Mouse (Mus musculus) heart, adult 2 months (tissue): Measurements from ENCODE around the gene Esr1. TPM values are rescaled to one million over a fixed set of nuclear protein-coding genes. Genes with fewer than 3 reads are reported as not detected.

Experiments used
- DNase-seq, 2 experiments: peaks; one replicate each; pipeline ENCODE4 v3.0.0; 2021
- H3K27ac ChIP-seq: fragments of 200-600 bp; 2 replicates; pipeline ENCODE4 v1.8.1; 2022
- H3K27me3 ChIP-seq: fragments of 200-500 bp; 2 replicates; pipeline ENCODE4 v1.6.1; 2012; ENCODE audit warnings: mild to moderate bottlenecking, low read length, inconsistent platforms, mixed read lengths; ENCODE audit not compliant: control insufficient read depth, insufficient read depth
- H3K36me3 ChIP-seq: fragments of 200-500 bp; 2 replicates; pipeline ENCODE4 v1.6.1; 2012; ENCODE audit warnings: low read length, inconsistent platforms; ENCODE audit not compliant: control insufficient read depth, insufficient read depth
- H3K4me1 ChIP-seq: fragments of 200-500 bp; 2 replicates; pipeline ENCODE4 v1.6.1; 2011; ENCODE audit warnings: low read length; ENCODE audit not compliant: control insufficient read depth, insufficient read depth
- H3K4me3 ChIP-seq: fragments of 200-600 bp; 2 replicates; pipeline ENCODE4 v1.8.1; 2022
- H3K79me2 ChIP-seq: fragments of 200-500 bp; replicated peaks from 2 replicates; pipeline ENCODE4 v1.6.1; 2012; ENCODE audit warnings: mild to moderate bottlenecking, inconsistent platforms, low read length, moderate library complexity, mixed read lengths; ENCODE audit not compliant: control insufficient read depth, insufficient read depth
- H3K9ac ChIP-seq: fragments of 200-500 bp; 2 replicates; pipeline ENCODE4 v1.6.1; 2012; ENCODE audit warnings: low read depth, mild to moderate bottlenecking, control low read depth, inconsistent platforms, low read length, mixed read lengths
- CTCF ChIP-seq: fragments of 200-600 bp; IDR thresholded peaks from 2 replicates; pipeline ENCODE4 v1.8.1; 2022; ENCODE audit warnings: antibody characterized with exemption, mild to moderate bottlenecking, moderate library complexity
- EP300 ChIP-seq: fragments of 200-500 bp; IDR thresholded peaks from 2 replicates; pipeline ENCODE4 v1.6.1; 2011; ENCODE audit warnings: low read depth, low read length, control low read depth; ENCODE audit not compliant: insufficient read depth
- POLR2A ChIP-seq: fragments of 200-500 bp; IDR thresholded peaks from 2 replicates; pipeline ENCODE4 v1.6.1; 2011; ENCODE audit warnings: mild to moderate bottlenecking, low read depth, low read length, control low read depth; ENCODE audit not compliant: insufficient read depth
- WGBS: fragments of 180-500 bp; shearing (Covaris S2); methylation state at CpG from one replicate; pipeline ENCODE4 v1.1.7; 2018; 5-methylcytosine and 5-hydroxymethylcytosine counted together
- intact Hi-C: fragments of 180-260 bp; cut with DNase I; formaldehyde crosslinking; loops from one replicate; pipeline ENCODE4 v1.15.1; 2025
- polyA plus RNA-seq: library from polyadenylated mRNA; depleted of rRNA; stranded (reverse); fragments of >200 nt; gene quantifications from 2 replicates; pipeline ENCODE4 v1.2.3, GENCODE M21; 2012
- total RNA-seq, 2 experiments: library from RNA; stranded (reverse); gene quantifications; 2 replicates each; pipeline ENCODE4 v1.2.3; 2021

Esr1 gene
- total and polyA plus RNA-seq, 3 experiments: 0.70 to 1.0 (median 0.88) TPM

GRCm38 (mm10) chr10:4885506-4885905 lies 274.1 kb downstream of the Esr1 start:
- Histone ChIP-seq H3K27ac (no peak overlapping the region), H3K27me3 (no peaks in the 10 kb centered on the region), H3K4me1 (no peaks in the 10 kb centered on the region), H3K9ac (no peak overlapping the region), H3K36me3 (no peaks in the 10 kb centered on the region), H3K79me2 (no peaks in the 10 kb centered on the region), H3K4me3 (no peak overlapping the region)
- intact Hi-C loops: no loop called here
- 80% methylated on average over 3 of the region's 3 CpGs for WGBS
- no peak for TF ChIP-seq CTCF
- no peak for TF ChIP-seq EP300
- no peak for TF ChIP-seq POLR2A
- DNase-seq: no peak

GRCm38 (mm10) chr10:4885961-4886360 lies 274.6 kb downstream of the Esr1 start:
- Histone ChIP-seq H3K27me3 (no peaks in the 10 kb centered on the region), H3K79me2 (no peaks in the 10 kb centered on the region), H3K36me3 (no peaks in the 10 kb centered on the region), H3K4me3 (no peak overlapping the region), H3K27ac (no peak overlapping the region), H3K4me1 (no peaks in the 10 kb centered on the region), H3K9ac (no peak overlapping the region)
- TF ChIP-seq CTCF (no peak), EP300 (no peak), POLR2A (no peak)
- no peak for DNase-seq
- 75% methylated on average over 8 of the region's 8 CpGs for WGBS
- intact Hi-C loops: no loop called here

GRCm38 (mm10) chr10:4893475-4893874 lies 282.1 kb downstream of the Esr1 start:
- no peaks in the 10 kb centered on the region for H3K4me1 ChIP-seq
- intact Hi-C loops: no loop called here
- TF ChIP-seq POLR2A (no peak), CTCF (no peak), EP300 (no peak)
- no peaks in the 10 kb centered on the region for H3K36me3 ChIP-seq
- H3K27me3 ChIP-seq: no peaks in the 10 kb centered on the region
- no peak overlapping the region for H3K27ac ChIP-seq
- DNase-seq: no peak
- H3K9ac ChIP-seq: no peak overlapping the region
- H3K4me3 ChIP-seq: no peak overlapping the region
- no peaks in the 10 kb centered on the region for H3K79me2 ChIP-seq
- 43% methylated on average over 1 of the region's 1 CpGs for WGBS

- H3K79me2 ChIP-seq: no peaks in the 10 kb centered on the region
- intact Hi-C loops: no loop called here
- 74% methylated on average over 4 of the region's 4 CpGs for WGBS
- H3K9ac ChIP-seq: no peak overlapping the region
- no peaks in the 10 kb centered on the region for H3K27me3 ChIP-seq
- DNase-seq: no peak
- H3K4me3 ChIP-seq: no peak overlapping the region
- TF ChIP-seq POLR2A (no peak), EP300 (no peak), CTCF (no peak)
- no peaks in the 10 kb centered on the region for H3K4me1 ChIP-seq
- H3K36me3 ChIP-seq: no peaks in the 10 kb centered on the region
- no peak overlapping the region for H3K27ac ChIP-seq
These were observed 286.4 kb downstream of the Esr1 start for GRCm38 (mm10) chr10:4897789-4898188.

- Histone ChIP-seq H3K79me2 (no peaks in the 10 kb centered on the region), H3K27ac (no peak overlapping the region), H3K9ac (no peak overlapping the region), H3K4me3 (no peak overlapping the region), H3K27me3 (no peaks in the 10 kb centered on the region), H3K36me3 (no peaks in the 10 kb centered on the region), H3K4me1 (no peaks in the 10 kb centered on the region)
- no peak for TF ChIP-seq CTCF
- TF ChIP-seq EP300: no peak
- TF ChIP-seq POLR2A: no peak
- 38% methylated on average over 7 of the region's 7 CpGs for WGBS
- no peak for DNase-seq
- intact Hi-C loops: no loop called here
These were observed 288.9 kb downstream of the Esr1 start for GRCm38 (mm10) chr10:4900324-4900723.

GRCm38 (mm10) chr10:4909271-4909670 lies 297.9 kb downstream of the Esr1 start:
- TF ChIP-seq CTCF (no peak), POLR2A (no peak), EP300 (no peak)
- intact Hi-C loops: no loop called here
- no peak overlapping the region for H3K27ac ChIP-seq
- H3K79me2 ChIP-seq: no peaks in the 10 kb centered on the region
- 57% methylated on average over 2 of the region's 2 CpGs for WGBS
- no peak overlapping the region for H3K4me3 ChIP-seq
- H3K36me3 ChIP-seq: no peaks in the 10 kb centered on the region
- H3K4me1 ChIP-seq: no peaks in the 10 kb centered on the region
- no peak overlapping the region for H3K9ac ChIP-seq
- no peaks in the 10 kb centered on the region for H3K27me3 ChIP-seq
- no peak for DNase-seq

GRCm38 (mm10) chr10:4910451-4910850 lies 299.1 kb downstream of the Esr1 start:
- TF ChIP-seq EP300: no peak
- intact Hi-C loops: no loop called here
- 68% methylated on average over 4 of the region's 4 CpGs for WGBS

More at GRCm38 (mm10) chr10:4910451-4910850, 299.1 kb downstream of the Esr1 start:
- no peaks in the 10 kb centered on the region for H3K79me2 ChIP-seq
- no peak overlapping the region for H3K4me3 ChIP-seq
- H3K27ac ChIP-seq: no peak overlapping the region
- H3K4me1 ChIP-seq: no peaks in the 10 kb centered on the region
- H3K9ac ChIP-seq: no peak overlapping the region
- DNase-seq: no peak
- H3K36me3 ChIP-seq: no peaks in the 10 kb centered on the region
- no peaks in the 10 kb centered on the region for H3K27me3 ChIP-seq
